Mouse (Mus musculus) G1E (cell line): ENCODE data around the gene Itpk1.

ENCODE experiments used
- CTCF ChIP-seq: IDR thresholded peaks from 2 replicates; pipeline ENCODE4 v1.5.1; 2012; ENCODE audit warnings: low read depth, low read length, inconsistent platforms, mixed read lengths
- GATA2 ChIP-seq: IDR thresholded peaks from 2 replicates; pipeline ENCODE4 v1.6.1; 2012; ENCODE audit warnings: low read depth, low read length, inconsistent platforms, borderline replicate concordance
- POLR2AphosphoS5 ChIP-seq: IDR thresholded peaks from 2 replicates; pipeline ENCODE4 v1.6.1; 2012; ENCODE audit warnings: low read depth, low read length, inconsistent platforms; ENCODE audit not compliant: insufficient replicate concordance
- TAL1 ChIP-seq: conservative IDR thresholded peaks from 2 replicates; pipeline ENCODE4 v1.6.1; 2012; ENCODE audit warnings: low read depth, low read length, inconsistent platforms, mixed read lengths

DNA sequence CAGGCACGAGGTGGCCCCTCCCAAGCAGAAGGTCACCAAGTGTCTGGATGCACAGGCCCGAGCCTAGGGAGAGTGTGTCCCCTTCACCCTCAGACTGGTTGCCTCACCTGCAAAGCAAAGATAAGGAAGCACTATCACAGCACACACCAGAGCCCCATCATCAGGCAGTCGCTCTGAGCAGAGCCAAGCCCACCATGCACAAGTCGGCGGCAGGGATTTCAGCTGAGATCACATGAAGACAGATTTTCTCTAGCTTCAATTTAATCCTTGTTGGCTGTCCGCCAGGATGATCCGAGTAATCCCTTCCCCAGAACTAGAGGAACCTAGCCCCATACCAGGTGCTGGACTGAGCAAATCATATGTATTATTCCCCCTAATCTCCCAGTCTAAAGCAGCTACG is 73.0 kb downstream of the Itpk1 start:
- TF ChIP-seq CTCF: no peak
- TF ChIP-seq GATA2: no peak
- TF ChIP-seq TAL1: no peak
- no peak for TF ChIP-seq POLR2AphosphoS5
